Mouse (Mus musculus) midbrain, embryonic 15.5 days (tissue): Measurements from ENCODE around the gene Cntfr. TPM values are rescaled to one million over a fixed set of nuclear protein-coding genes. Genes with fewer than 3 reads are reported as not detected.
A peak's percentile ranks its signal among the peaks of the same experiment; 100 is the strongest.

Source experiments
- ATAC-seq: fragments of 200-750 bp; cut with Nextera tagmentation; replicated peaks from 2 replicates; pipeline ENCODE4 v1.8.0; 2017; ENCODE audit warnings: moderate TSS enrichment
- H3K27ac ChIP-seq: fragments of 300-500 bp; sonication (generic); 2 replicates; pipeline ENCODE4 v1.5.1; 2015; ENCODE audit warnings: mild to moderate bottlenecking, inconsistent platforms
- H3K27me3 ChIP-seq: fragments of 300-500 bp; sonication (generic); replicated peaks from 2 replicates; pipeline ENCODE4 v1.6.1; 2015; ENCODE audit warnings: inconsistent platforms
- H3K36me3 ChIP-seq: fragments of 300-500 bp; sonication (generic); replicated peaks from 2 replicates; pipeline ENCODE4 v1.6.1; 2015; ENCODE audit warnings: inconsistent platforms
- H3K4me1 ChIP-seq: fragments of 300-500 bp; sonication (generic); 2 replicates; pipeline ENCODE4 v1.6.1; 2015; ENCODE audit warnings: inconsistent platforms
- H3K4me2 ChIP-seq: fragments of 300-500 bp; sonication (generic); 2 replicates; pipeline ENCODE4 v1.6.1; 2015; ENCODE audit warnings: inconsistent platforms, mild to moderate bottlenecking, moderate library complexity
- H3K4me3 ChIP-seq: fragments of 300-500 bp; sonication (generic); 2 replicates; pipeline ENCODE4 v1.5.1; 2015; ENCODE audit warnings: mild to moderate bottlenecking, inconsistent platforms
- H3K9ac ChIP-seq: fragments of 300-500 bp; sonication (generic); 2 replicates; pipeline ENCODE4 v1.6.1; 2015; ENCODE audit warnings: mild to moderate bottlenecking, inconsistent platforms
- H3K9me3 ChIP-seq: fragments of 300-500 bp; sonication (generic); 2 replicates; pipeline ENCODE4 v1.6.1; 2016; ENCODE audit warnings: inconsistent platforms
- WGBS: fragments of 180-500 bp; shearing (Covaris S2); methylation state at CpG from one replicate; pipeline ENCODE4 v1.1.7; 2015; ENCODE audit warnings: mixed read lengths; 5-methylcytosine and 5-hydroxymethylcytosine counted together
- polyA plus RNA-seq: library from polyadenylated mRNA; unstranded; fragments of >200 nt; fragmentation: Nextera tagmentation; extraction: Ambion mirVana; gene quantifications from 2 replicates; pipeline ENCODE4 v1.2.1, GENCODE M21; 2015

The Cntfr gene
- polyA plus RNA-seq, 1 experiment from 2014 or later, result 28.1 TPM

- no peak for ATAC-seq
- Histone ChIP-seq H3K36me3 (no peaks in the 10 kb centered on the region), H3K27me3 (no peaks in the 10 kb centered on the region), H3K9ac (no peak overlapping the region), H3K4me3 (no peak overlapping the region), H3K4me1 (peaks cover 51% of the 10 kb centered on the region), H3K27ac (no peak overlapping the region), H3K4me2 (no peak overlapping the region), H3K9me3 (no peaks in the 10 kb centered on the region)
- 87% methylated on average over 10 of the region's 10 CpGs for WGBS
These were observed 59.8 kb downstream of the Cntfr start for GRCm38 (mm10) chr4:41636882-41637635.

GRCm38 (mm10) chr4:41636366-41636765 lies 60.5 kb downstream of the Cntfr start:
- Histone ChIP-seq H3K9me3 (no peaks in the 10 kb centered on the region), H3K36me3 (no peaks in the 10 kb centered on the region), H3K9ac (no peak overlapping the region), H3K4me2 (no peak overlapping the region), H3K4me1 (peaks cover 58% of the 10 kb centered on the region), H3K4me3 (no peak overlapping the region), H3K27me3 (no peaks in the 10 kb centered on the region), H3K27ac (no peak overlapping the region)
- ATAC-seq, result no peak
- 58% methylated on average over 7 of the region's 7 CpGs for WGBS

DNA sequence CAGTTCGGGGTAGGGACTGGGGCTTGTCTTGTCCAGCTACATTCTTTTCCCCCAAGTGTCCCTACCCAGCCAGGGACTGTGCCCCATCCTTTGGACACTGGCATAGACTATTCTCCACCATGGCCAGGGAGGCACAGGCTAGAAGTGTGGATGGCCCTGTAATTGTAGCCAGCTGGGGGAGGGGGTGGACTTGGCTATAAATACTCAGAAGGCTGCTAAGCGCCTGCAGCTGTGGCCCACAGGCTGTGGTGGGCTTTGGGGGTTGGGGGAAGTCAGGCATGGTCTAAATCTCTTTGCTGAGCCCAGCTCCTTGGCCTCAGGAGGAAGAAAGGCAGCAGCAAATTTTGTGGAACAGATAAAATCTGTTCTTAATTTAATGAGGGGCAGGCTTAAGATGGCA lies 61.0 kb downstream of the Cntfr start:
- no peak overlapping the region for H3K9ac ChIP-seq

GRCm38 (mm10) chr4:41635224-41635623 lies 61.7 kb downstream of the Cntfr start:
- Histone ChIP-seq H3K27me3 (no peaks in the 10 kb centered on the region), H3K4me1 (peaks cover 60% of the 10 kb centered on the region), H3K9ac (no peak overlapping the region), H3K4me2 (no peak overlapping the region), H3K36me3 (no peaks in the 10 kb centered on the region), H3K27ac (no peak overlapping the region), H3K9me3 (no peaks in the 10 kb centered on the region), H3K4me3 (no peak overlapping the region)
- ATAC-seq, result no peak
- WGBS, result 80% methylated on average over 8 of the region's 8 CpGs

More for the DNA sequence above, 61.0 kb downstream of the Cntfr start:
- H3K9me3 ChIP-seq, result no peaks in the 10 kb centered on the region
- no peak for ATAC-seq
- no peak overlapping the region for H3K4me2 ChIP-seq
- no peaks in the 10 kb centered on the region for H3K27me3 ChIP-seq
- H3K27ac ChIP-seq, result no peak overlapping the region
- no peaks in the 10 kb centered on the region for H3K36me3 ChIP-seq
- no peak overlapping the region for H3K4me3 ChIP-seq
- 55% methylated on average over 2 of the region's 2 CpGs for WGBS
- H3K4me1 ChIP-seq, result peaks cover 62% of the 10 kb centered on the region

- Histone ChIP-seq H3K4me3 (no peak overlapping the region), H3K9ac (no peak overlapping the region), H3K27ac (no peak overlapping the region), H3K4me1 (peaks cover 66% of the 10 kb centered on the region), H3K36me3 (no peaks in the 10 kb centered on the region), H3K27me3 (no peaks in the 10 kb centered on the region), H3K9me3 (no peaks in the 10 kb centered on the region), H3K4me2 (no peak overlapping the region)
- ATAC-seq, result no peak
- 29% methylated on average over 8 of the region's 8 CpGs for WGBS
These were observed 62.3 kb downstream of the Cntfr start for GRCm38 (mm10) chr4:41634631-41635030.

DNA sequence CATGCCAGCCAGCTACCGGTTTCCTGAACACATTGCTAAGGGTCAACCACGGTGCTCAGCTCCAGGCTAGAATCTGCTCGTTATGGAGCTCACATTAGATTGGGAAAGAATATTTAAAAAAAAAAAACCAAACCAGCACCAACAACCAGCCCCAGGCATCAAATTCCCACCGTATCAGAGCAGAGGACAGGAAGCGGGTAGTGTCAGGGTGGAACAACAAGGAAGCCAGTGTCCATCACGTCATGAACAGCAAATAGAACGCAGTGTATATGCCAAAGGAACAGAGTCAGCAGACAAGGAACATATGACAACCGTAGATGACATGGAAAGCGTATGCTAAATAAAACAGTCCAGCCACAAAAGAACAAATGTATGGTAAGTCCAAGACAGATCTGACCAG lies 63.9 kb downstream of the Cntfr start:
- Histone ChIP-seq H3K4me1 (peaks cover 62% of the 10 kb centered on the region), H3K27ac (no peak overlapping the region), H3K9ac (no peak overlapping the region), H3K4me3 (no peak overlapping the region), H3K36me3 (no peaks in the 10 kb centered on the region), H3K27me3 (no peaks in the 10 kb centered on the region), H3K4me2 (no peak overlapping the region), H3K9me3 (no peaks in the 10 kb centered on the region)
- 75% methylated on average over 9 of the region's 9 CpGs for whole genome bisulfite sequencing
- no peak for ATAC-seq

DNA sequence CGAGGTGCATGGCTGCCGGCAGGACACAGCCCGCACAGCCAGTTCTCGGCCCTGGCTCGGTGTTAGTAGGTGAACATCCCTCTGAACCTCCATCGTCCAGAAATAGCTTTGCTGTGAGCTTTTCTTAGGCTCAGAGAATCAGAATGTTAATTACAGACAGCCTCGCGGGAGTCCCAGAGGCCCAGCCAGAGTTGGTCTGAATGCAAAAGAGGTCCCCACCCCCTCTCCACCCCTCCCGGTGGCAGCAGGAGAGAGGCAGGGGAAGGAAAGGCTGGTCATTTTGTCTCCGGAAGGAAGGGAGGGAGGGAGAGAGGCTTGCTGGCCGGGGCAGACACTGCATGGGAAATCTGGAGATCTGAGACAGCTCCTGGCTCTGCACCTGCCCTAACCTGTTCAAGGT lies 65.5 kb downstream of the Cntfr start:
- WGBS, result 2% methylated on average over 11 of the region's 11 CpGs
- peaks cover 53% of the 10 kb centered on the region for H3K4me1 ChIP-seq
- no peaks in the 10 kb centered on the region for H3K36me3 ChIP-seq
- peak; percentile 18; the same call in 1 of the 2 replicates for ATAC-seq
- H3K9ac ChIP-seq, result no peak overlapping the region
- peak overlapping the region; percentile 20 for H3K4me2 ChIP-seq
- H3K27ac ChIP-seq, result peak overlapping the region; percentile 46
- H3K4me3 ChIP-seq, result no peak overlapping the region
- no peaks in the 10 kb centered on the region for H3K9me3 ChIP-seq
- H3K27me3 ChIP-seq, result no peaks in the 10 kb centered on the region

DNA sequence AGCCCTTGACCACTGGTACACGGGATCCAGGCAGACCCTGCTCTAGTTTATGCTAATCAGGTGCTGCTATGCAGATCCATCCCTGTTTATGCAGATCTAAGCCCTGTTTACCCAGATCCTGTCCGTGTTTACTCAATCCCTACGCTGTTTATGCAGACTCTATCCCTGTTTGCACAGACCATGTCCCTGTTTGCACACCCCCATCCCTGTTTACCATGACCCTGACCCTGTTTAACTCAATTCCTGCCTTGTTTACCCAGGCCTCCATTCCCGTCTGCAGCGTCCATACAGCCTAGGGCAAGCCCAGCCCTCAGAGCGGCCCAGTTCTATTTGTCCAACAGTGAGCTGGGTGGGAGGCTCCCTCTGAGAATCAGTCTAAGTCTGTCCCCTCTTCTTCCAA lies 66.7 kb downstream of the Cntfr start:
- 38% methylated on average over 6 of the region's 6 CpGs for WGBS
- H3K4me3 ChIP-seq, result no peak overlapping the region
- ATAC-seq, result peak; percentile 12; the same call in 1 of the 2 replicates
- H3K9me3 ChIP-seq, result no peaks in the 10 kb centered on the region
- no peak overlapping the region for H3K27ac ChIP-seq
- no peaks in the 10 kb centered on the region for H3K36me3 ChIP-seq
- peaks cover 45% of the 10 kb centered on the region for H3K4me1 ChIP-seq
- H3K9ac ChIP-seq, result no peak overlapping the region
- H3K27me3 ChIP-seq, result no peaks in the 10 kb centered on the region
- H3K4me2 ChIP-seq, result no peak overlapping the region

DNA sequence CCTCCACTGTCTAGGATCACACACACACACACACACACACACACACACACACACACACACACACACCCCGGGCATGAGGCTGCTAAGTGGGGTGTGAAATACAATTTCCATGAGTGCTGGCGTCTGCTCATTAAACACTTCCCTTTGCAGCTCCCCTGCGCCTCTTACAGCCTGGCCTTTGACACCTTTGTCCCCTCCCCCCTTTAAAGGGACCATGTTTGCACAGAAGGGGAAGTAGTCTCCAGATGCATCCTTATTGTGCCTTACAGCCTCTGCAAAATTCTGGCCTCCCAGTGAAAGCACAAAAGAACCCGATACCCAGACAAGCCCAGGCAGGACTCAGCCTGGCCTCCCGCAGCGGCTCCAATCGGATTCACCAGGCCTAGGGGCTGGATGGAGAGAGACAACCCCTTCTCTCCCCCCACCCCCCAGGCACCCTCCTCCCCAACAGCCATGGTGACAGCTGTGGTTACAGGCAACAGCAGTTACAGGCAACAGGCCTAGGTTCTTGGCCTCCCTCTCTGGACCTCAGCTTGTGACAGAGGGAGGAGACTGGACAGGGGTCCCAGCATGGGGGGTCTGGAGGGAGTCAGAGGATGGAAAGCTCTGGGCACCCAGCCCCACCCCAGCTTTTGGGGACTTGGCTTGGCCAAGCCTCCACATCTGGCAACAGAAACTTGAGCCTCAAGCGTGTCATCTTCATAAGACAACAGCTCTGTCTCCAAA lies 68.5 kb downstream of the Cntfr start:
- H3K4me1 ChIP-seq, result peaks cover 41% of the 10 kb centered on the region
- WGBS, result 8% methylated on average over 8 of the region's 8 CpGs

GRCm38 (mm10) chr4:41622071-41622470 lies 74.8 kb downstream of the Cntfr start:
- Histone ChIP-seq H3K9ac (no peak overlapping the region), H3K4me2 (no peak overlapping the region), H3K4me1 (peaks cover 19% of the 10 kb centered on the region), H3K27me3 (no peaks in the 10 kb centered on the region), H3K36me3 (no peaks in the 10 kb centered on the region), H3K27ac (no peak overlapping the region), H3K4me3 (no peak overlapping the region), H3K9me3 (no peaks in the 10 kb centered on the region)
- WGBS, result 93% methylated on average over 14 of the region's 14 CpGs
- ATAC-seq, result no peak

More for the DNA sequence above, 68.5 kb downstream of the Cntfr start:
- no peaks in the 10 kb centered on the region for H3K36me3 ChIP-seq
- H3K4me3 ChIP-seq, result no peak overlapping the region
- H3K27me3 ChIP-seq, result no peaks in the 10 kb centered on the region
- ATAC-seq, result peak; percentile 21
- H3K9ac ChIP-seq, result peak overlapping the region; percentile 20; the same call in 1 of the 2 replicates
- peak overlapping the region; percentile 54 for H3K27ac ChIP-seq
- H3K9me3 ChIP-seq, result no peaks in the 10 kb centered on the region
- H3K4me2 ChIP-seq, result no peak overlapping the region

DNA sequence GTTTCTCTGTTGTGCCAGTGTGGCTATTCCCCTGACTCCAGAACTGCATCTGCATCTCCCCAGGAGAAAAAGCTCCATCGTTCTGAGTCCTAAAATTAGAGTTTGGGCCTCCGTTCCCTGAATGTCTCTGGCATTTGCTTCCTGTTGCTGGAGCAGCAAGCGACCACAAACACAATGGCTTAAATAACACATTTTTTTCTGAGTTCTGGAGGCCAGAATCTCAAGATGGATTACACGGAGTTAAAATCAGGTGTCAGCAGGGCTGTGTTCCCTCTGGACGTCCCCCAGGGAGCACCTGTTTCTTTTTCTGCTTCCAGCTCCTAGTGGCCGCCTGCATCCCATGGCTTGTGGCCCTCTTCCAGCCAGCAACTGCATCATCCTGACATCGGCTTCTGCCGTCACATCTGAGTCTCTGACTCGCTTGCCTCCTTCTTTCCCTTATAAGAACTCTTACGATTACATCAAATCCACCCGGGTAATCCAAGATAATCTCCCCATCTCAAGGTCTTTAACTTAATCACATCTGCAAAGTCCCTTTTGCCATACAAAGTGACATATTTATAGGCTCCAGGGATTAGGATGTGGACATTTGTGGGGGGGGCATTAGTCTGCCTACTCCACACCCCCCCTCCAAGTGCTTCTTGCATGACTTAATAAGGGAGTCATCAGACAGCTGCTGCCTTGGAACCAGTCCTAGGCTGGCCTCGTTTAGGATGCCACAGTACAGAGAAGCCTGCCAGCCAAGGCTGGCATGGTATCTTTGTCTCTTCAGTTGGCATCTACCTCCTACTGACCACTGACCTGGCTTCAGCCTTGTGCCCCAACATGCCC lies 77.8 kb downstream of the Cntfr start:
- Histone ChIP-seq H3K36me3 (no peaks in the 10 kb centered on the region), H3K27me3 (0 out of 2 replicates have a peak, but pooled peaks cover 2% of the 10 kb centered on the region), H3K4me1 (peaks cover 24% of the 10 kb centered on the region), H3K9ac (no peak overlapping the region), H3K9me3 (no peaks in the 10 kb centered on the region), H3K4me2 (no peak overlapping the region), H3K27ac (no peak overlapping the region), H3K4me3 (no peak overlapping the region)
- 0 out of 2 replicates have a peak, but pooled peaks have one; percentile 13 for ATAC-seq
- WGBS, result 33% methylated on average over 12 of the region's 12 CpGs
